Mouse (Mus musculus) kidney, embryonic 16.5 days (tissue): Measurements from ENCODE around the gene Ttc8. TPM values are rescaled to one million over a fixed set of nuclear protein-coding genes. Genes with fewer than 3 reads are reported as not detected.

Experiments used
- ATAC-seq: fragments of 200-750 bp; cut with Nextera tagmentation; 2 replicates; pipeline ENCODE4 v1.8.0; 2017; ENCODE audit warnings: moderate TSS enrichment; ENCODE audit not compliant: low FRiP score, low TSS enrichment
- H3K27ac ChIP-seq: fragments of 300-500 bp; sonication (generic); 2 replicates; pipeline ENCODE4 v1.5.1; 2014; ENCODE audit warnings: low read length
- H3K27me3 ChIP-seq: fragments of 300-500 bp; sonication (generic); 2 replicates; pipeline ENCODE4 v1.6.1; 2014; ENCODE audit warnings: low read length, control low read depth, mixed read lengths; ENCODE audit not compliant: insufficient read depth
- H3K36me3 ChIP-seq: fragments of 300-500 bp; sonication (generic); 2 replicates; pipeline ENCODE4 v1.6.1; 2014; ENCODE audit warnings: low read length, control low read depth, mixed read lengths; ENCODE audit not compliant: insufficient read depth
- H3K4me1 ChIP-seq: fragments of 300-500 bp; sonication (generic); 2 replicates; pipeline ENCODE4 v1.6.1; 2014; ENCODE audit warnings: low read length, control low read depth, mixed read lengths; ENCODE audit not compliant: insufficient read depth
- H3K4me2 ChIP-seq: fragments of 300-500 bp; sonication (generic); replicated peaks from 2 replicates; pipeline ENCODE4 v1.6.1; 2014; ENCODE audit warnings: low read depth, low read length
- H3K4me3 ChIP-seq: fragments of 300-500 bp; sonication (generic); 2 replicates; pipeline ENCODE4 v1.5.1; 2014; ENCODE audit warnings: mild to moderate bottlenecking, low read length
- H3K9ac ChIP-seq: fragments of 300-500 bp; sonication (generic); replicated peaks from 2 replicates; pipeline ENCODE4 v1.6.1; 2014; ENCODE audit warnings: low read length
- H3K9me3 ChIP-seq: fragments of 300-500 bp; sonication (generic); 2 replicates; pipeline ENCODE4 v1.6.1; 2016; ENCODE audit warnings: low read length, control low read depth
- WGBS: fragments of 180-500 bp; shearing (Covaris S2); extraction: QIAGEN DNeasy Blood & Tissue Kit; methylation state at CpG from one replicate; pipeline ENCODE4 v1.1.7; 2014; 5-methylcytosine and 5-hydroxymethylcytosine counted together
- polyA plus RNA-seq: library from polyadenylated mRNA; unstranded; fragments of >200 nt; fragmentation: Nextera tagmentation; extraction: Ambion mirVana; gene quantifications from 2 replicates; pipeline ENCODE4 v1.2.1, GENCODE M21; 2015

Gene Ttc8
- polyA plus RNA-seq, 1 experiment from 2014 or later = 34.2 TPM

DNA sequence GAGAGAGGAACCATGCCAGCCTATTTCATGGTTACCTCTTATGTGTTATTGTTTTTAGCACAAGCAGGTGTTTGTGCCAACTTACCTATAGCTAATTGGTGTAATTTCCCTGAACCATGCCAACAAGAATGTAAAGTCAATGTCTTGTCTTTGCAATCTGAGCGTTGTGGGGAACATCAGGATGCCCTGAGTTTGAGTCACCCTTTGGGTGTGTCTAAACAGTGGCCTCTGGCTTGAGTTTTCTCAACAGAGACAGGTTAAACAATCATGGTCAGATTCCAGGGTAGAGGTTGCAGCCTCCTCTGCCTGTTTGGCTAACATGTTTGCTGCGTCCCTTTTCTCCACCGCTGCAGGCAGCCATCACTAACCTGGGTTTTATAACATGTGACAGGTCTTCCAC lies 74.0 kb downstream of the Ttc8 start:
- ATAC-seq = no peak
- H3K27ac ChIP-seq = no peak overlapping the region
- no peak overlapping the region for H3K4me2 ChIP-seq
- no peaks in the 10 kb centered on the region for H3K36me3 ChIP-seq
- H3K9ac ChIP-seq = no peak overlapping the region
- no peak overlapping the region for H3K4me3 ChIP-seq
- no peaks in the 10 kb centered on the region for H3K27me3 ChIP-seq
- H3K9me3 ChIP-seq = no peaks in the 10 kb centered on the region
- WGBS = 83% methylated on average over 3 of the region's 3 CpGs
- no peaks in the 10 kb centered on the region for H3K4me1 ChIP-seq

GRCm38 (mm10) chr12:98995881-98996280 lies 75.5 kb downstream of the Ttc8 start:
- no peak for ATAC-seq
- H3K9ac ChIP-seq = no peak overlapping the region
- no peak overlapping the region for H3K4me3 ChIP-seq
- no peak overlapping the region for H3K4me2 ChIP-seq
- H3K27me3 ChIP-seq = no peaks in the 10 kb centered on the region
- WGBS = 92% methylated on average over 1 of the region's 1 CpGs
- H3K9me3 ChIP-seq = no peaks in the 10 kb centered on the region
- no peaks in the 10 kb centered on the region for H3K4me1 ChIP-seq
- no peak overlapping the region for H3K27ac ChIP-seq
- no peaks in the 10 kb centered on the region for H3K36me3 ChIP-seq

GRCm38 (mm10) chr12:98996581-98996988 lies 76.2 kb downstream of the Ttc8 start:
- H3K9ac ChIP-seq = no peak overlapping the region
- no peaks in the 10 kb centered on the region for H3K9me3 ChIP-seq
- no peaks in the 10 kb centered on the region for H3K27me3 ChIP-seq
- no peak overlapping the region for H3K27ac ChIP-seq
- no peak overlapping the region for H3K4me2 ChIP-seq
- H3K36me3 ChIP-seq = no peaks in the 10 kb centered on the region
- H3K4me1 ChIP-seq = no peaks in the 10 kb centered on the region
- 35% methylated on average over 6 of the region's 6 CpGs for WGBS
- H3K4me3 ChIP-seq = no peak overlapping the region
- ATAC-seq = no peak

- no peak overlapping the region for H3K4me2 ChIP-seq
- H3K4me3 ChIP-seq = no peak overlapping the region
- H3K9me3 ChIP-seq = no peaks in the 10 kb centered on the region
- ATAC-seq = no peak
- no peak overlapping the region for H3K27ac ChIP-seq
- WGBS = 85% methylated on average over 5 of the region's 5 CpGs
- H3K9ac ChIP-seq = no peak overlapping the region
- no peaks in the 10 kb centered on the region for H3K4me1 ChIP-seq
- no peaks in the 10 kb centered on the region for H3K36me3 ChIP-seq
- no peaks in the 10 kb centered on the region for H3K27me3 ChIP-seq
Observed at GRCm38 (mm10) chr12:98997046-98997445, 76.7 kb downstream of the Ttc8 start.

DNA sequence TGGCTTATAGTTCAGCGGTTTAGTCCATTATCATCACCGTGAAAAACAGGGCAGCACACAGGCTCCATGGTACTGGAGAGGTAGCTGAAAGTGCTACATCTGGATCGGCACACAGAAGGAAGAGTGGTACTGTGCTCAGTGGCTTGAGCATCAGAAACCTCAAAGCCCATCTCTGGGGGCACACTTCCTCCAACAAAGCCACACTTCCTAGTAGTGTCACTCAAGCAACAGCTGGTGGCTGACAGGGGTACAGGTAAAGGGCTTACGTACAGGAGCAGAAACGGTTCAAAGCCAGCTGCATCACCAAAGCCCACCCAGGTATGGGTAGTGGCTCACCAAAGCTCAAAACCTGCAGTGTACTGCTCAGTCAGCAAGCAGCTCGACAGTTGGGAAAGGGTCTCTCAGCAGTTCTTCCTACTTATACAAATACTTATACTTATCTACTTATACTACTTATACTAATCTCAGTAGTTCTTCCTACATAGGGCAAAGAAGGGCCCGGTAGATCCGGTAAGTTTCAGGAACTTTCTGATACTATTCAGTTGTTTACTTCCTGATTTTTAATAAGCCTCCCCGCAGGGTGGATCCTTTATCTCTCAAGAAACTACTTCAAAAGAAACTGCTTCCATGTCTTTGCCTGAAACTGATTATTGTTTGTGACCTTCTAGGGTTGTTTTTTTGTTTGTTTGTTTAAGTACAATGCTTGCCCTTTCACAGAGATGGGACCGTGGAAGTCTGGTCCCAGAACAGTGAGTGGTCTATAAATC lies 78.5 kb downstream of the Ttc8 start:
- Histone ChIP-seq H3K27ac (no peak overlapping the region), H3K36me3 (no peaks in the 10 kb centered on the region), H3K4me2 (no peak overlapping the region), H3K9ac (no peak overlapping the region), H3K4me3 (no peak overlapping the region), H3K27me3 (no peaks in the 10 kb centered on the region), H3K9me3 (no peaks in the 10 kb centered on the region), H3K4me1 (no peaks in the 10 kb centered on the region)
- 83% methylated on average over 10 of the region's 10 CpGs for WGBS
- ATAC-seq = no peak

DNA sequence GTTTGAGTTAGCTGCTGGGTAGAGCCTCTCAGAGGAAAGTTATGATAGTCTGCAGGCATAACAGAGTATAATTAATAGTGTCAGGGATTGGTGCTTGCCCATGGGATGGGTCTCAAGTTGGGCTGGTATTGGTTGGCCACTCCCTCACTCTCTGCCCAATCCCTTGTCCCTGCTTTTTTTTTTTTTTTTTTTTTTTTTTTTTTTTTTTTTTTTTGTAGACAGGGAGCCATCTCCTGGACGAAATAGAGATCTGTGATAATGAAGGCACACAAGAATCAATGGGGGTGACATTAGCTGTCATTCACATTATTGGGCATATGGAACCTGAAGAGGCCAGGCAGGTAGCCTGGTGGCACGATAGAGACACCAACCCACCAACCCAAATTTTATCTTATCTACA lies 79.9 kb downstream of the Ttc8 start:
- no peak overlapping the region for H3K9ac ChIP-seq
- H3K36me3 ChIP-seq = no peaks in the 10 kb centered on the region
- no peak overlapping the region for H3K27ac ChIP-seq
- no peaks in the 10 kb centered on the region for H3K4me1 ChIP-seq
- H3K4me2 ChIP-seq = no peak overlapping the region
- H3K27me3 ChIP-seq = no peaks in the 10 kb centered on the region
- 80% methylated on average over 2 of the region's 2 CpGs for WGBS
- no peak overlapping the region for H3K4me3 ChIP-seq
- ATAC-seq = no peak
- no peaks in the 10 kb centered on the region for H3K9me3 ChIP-seq

DNA sequence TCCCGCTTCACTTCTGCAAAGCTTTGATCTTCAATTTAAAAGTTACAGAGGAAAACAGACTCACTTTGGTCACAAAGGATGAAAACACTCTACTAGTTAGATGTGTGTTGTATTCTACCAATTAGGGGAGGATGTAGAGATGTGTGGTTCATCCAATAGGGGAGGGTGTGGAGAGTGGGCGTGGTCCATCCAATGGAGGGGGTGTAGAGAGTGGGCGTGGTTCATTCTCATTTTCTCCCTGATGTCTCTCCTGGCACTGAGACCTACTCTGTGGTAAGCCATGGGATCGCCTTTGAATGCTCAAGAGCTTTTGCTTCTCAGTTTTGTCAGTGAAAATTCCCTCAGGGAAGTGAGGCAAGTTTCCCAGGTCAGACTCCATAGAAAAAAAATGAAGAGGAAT lies 82.7 kb downstream of the Ttc8 start:
- Histone ChIP-seq H3K4me1 (no peaks in the 10 kb centered on the region), H3K27ac (no peak overlapping the region), H3K9me3 (no peaks in the 10 kb centered on the region), H3K27me3 (no peaks in the 10 kb centered on the region), H3K4me3 (no peak overlapping the region), H3K36me3 (no peaks in the 10 kb centered on the region), H3K4me2 (no peak overlapping the region), H3K9ac (no peak overlapping the region)
- 77% methylated on average over 4 of the region's 4 CpGs for WGBS
- ATAC-seq = no peak

DNA sequence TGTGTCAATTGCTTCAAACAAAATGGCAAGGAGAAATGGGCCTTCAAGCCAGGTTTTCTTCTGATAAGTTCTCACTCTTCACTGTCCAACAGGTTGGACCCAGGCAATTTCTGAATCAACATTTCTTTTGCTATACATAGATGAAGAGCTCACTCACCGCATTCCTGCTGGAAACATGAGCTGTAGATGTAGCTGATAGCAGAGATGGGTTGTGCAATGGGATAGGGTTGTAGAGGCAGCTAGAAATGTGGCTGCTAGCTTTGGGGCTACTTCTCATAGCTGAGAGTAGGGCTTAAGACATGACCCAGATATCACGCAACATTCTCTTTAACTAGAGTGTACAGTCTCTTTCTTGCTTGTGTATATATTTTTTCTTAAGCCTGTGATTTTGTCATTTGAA lies 84.4 kb downstream of the Ttc8 start:
- H3K4me1 ChIP-seq = no peaks in the 10 kb centered on the region
- no peak overlapping the region for H3K4me2 ChIP-seq
- H3K27ac ChIP-seq = no peak overlapping the region
- no peaks in the 10 kb centered on the region for H3K27me3 ChIP-seq
- H3K4me3 ChIP-seq = no peak overlapping the region
- no peak overlapping the region for H3K9ac ChIP-seq
- ATAC-seq = no peak
- 92% methylated on average over 2 of the region's 2 CpGs for WGBS
- no peaks in the 10 kb centered on the region for H3K36me3 ChIP-seq
- H3K9me3 ChIP-seq = no peaks in the 10 kb centered on the region

GRCm38 (mm10) chr12:99008786-99009185 lies 88.4 kb downstream of the Ttc8 start:
- WGBS = 89% methylated on average over 1 of the region's 1 CpGs
- no peak overlapping the region for H3K9ac ChIP-seq
- no peaks in the 10 kb centered on the region for H3K27me3 ChIP-seq
- no peak overlapping the region for H3K4me2 ChIP-seq
- no peak for ATAC-seq
- no peak overlapping the region for H3K4me3 ChIP-seq
- H3K36me3 ChIP-seq = no peaks in the 10 kb centered on the region
- H3K4me1 ChIP-seq = peaks cover 4% of the 10 kb centered on the region; the same call in 1 of the 2 replicates
- no peaks in the 10 kb centered on the region for H3K9me3 ChIP-seq
- no peak overlapping the region for H3K27ac ChIP-seq

- Histone ChIP-seq H3K4me2 (no peak overlapping the region), H3K4me3 (no peak overlapping the region), H3K9ac (no peak overlapping the region), H3K27ac (no peak overlapping the region), H3K4me1 (peaks cover 4% of the 10 kb centered on the region; the same call in 1 of the 2 replicates), H3K27me3 (no peaks in the 10 kb centered on the region), H3K9me3 (0 out of 2 replicates have a peak, but pooled peaks cover 3% of the 10 kb centered on the region), H3K36me3 (no peaks in the 10 kb centered on the region)
- WGBS = 40% methylated on average over 4 of the region's 4 CpGs
- no peak for ATAC-seq
Observed at GRCm38 (mm10) chr12:99009430-99009829, 89.1 kb downstream of the Ttc8 start.
